ENCODE assay signal across 29 mouse cellular contexts in the genomic region with DNA sequence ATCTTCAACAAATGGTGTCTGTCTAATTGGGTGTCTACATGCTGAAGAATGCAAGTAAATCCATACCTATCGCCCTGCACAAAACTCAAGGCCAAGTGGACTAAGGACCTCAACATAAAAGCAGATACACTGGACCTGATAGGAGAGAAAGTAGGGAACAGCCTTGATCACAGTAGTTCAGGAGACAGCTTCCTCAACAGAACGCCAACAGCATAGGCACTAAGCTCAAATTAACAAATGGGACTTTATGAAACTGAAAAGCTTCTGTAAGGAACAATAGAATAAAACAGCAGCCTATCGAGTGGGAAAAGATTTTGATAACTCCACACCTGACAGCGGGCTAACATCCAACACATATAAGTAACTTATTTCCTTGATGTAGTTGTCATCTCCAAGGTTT. TPM values are rescaled to one million over a fixed set of nuclear protein-coding genes. Genes with fewer than 3 reads are reported as not detected.
"Had no signal": no experiment of that assay in that cellular context is flagged by ENCODE, and none has a peak within 500 bp of the region (broad histone marks: within the 10 kb centered on the region; RNA-seq: fewer than 3 reads in every experiment).

No protein-coding gene starts in this region.

- H3K4me3 ChIP-seq: embryonic facial prominence, embryonic 10.5 days; embryonic facial prominence, embryonic 12.5 days; embryonic facial prominence, embryonic 13.5 days; embryonic facial prominence, embryonic 15.5 days; erythroblast, embryonic 14.5 days; forebrain, embryonic 10.5 days; forebrain, embryonic 12.5 days; forebrain, embryonic 13.5 days; forebrain, embryonic 15.5 days; gastrocnemius, adult 2 months; heart, adult 2 months had no signal

- H3K27me3 ChIP-seq: embryonic facial prominence, embryonic 12.5 days; embryonic facial prominence, embryonic 13.5 days; embryonic facial prominence, embryonic 15.5 days; forebrain, embryonic 12.5 days; forebrain, embryonic 13.5 days; forebrain, embryonic 15.5 days had no signal

- H3K9me3 ChIP-seq: embryonic facial prominence, embryonic 10.5 days; embryonic facial prominence, embryonic 12.5 days; embryonic facial prominence, embryonic 13.5 days; embryonic facial prominence, embryonic 15.5 days; forebrain, embryonic 10.5 days; forebrain, embryonic 12.5 days; forebrain, embryonic 13.5 days; forebrain, embryonic 15.5 days had no signal

- DNase-seq: cerebellum, adult 2 months; cerebellum, adult 8-10 months; cerebellum, adult 9-10 months; cerebellum, adult 9-11 months; cerebellum, postnatal 10 days; cerebellum, postnatal 14 days; cerebellum, postnatal 25 days; cerebellum, postnatal 36 days; embryo, embryonic 11 days; forebrain, postnatal 0 days; gastrocnemius, adult 2 months; gastrocnemius, postnatal 10 days; gastrocnemius, postnatal 14 days; gastrocnemius, postnatal 25 days; gastrocnemius, postnatal 36 days; heart, adult 18-20 months; heart, adult 2 months had no signal

- H3K4me2 ChIP-seq: embryonic facial prominence, embryonic 12.5 days; embryonic facial prominence, embryonic 13.5 days; embryonic facial prominence, embryonic 15.5 days; forebrain, embryonic 12.5 days; forebrain, embryonic 13.5 days; forebrain, embryonic 15.5 days had no signal

- H3K4me1 ChIP-seq: embryonic facial prominence, embryonic 10.5 days; embryonic facial prominence, embryonic 12.5 days; embryonic facial prominence, embryonic 13.5 days; embryonic facial prominence, embryonic 15.5 days; forebrain, embryonic 10.5 days; forebrain, embryonic 12.5 days; forebrain, embryonic 13.5 days; forebrain, embryonic 15.5 days had no signal

- ATAC-seq: forebrain, embryonic 13.5 days; forebrain, embryonic 14.5 days; forebrain, embryonic 15.5 days; forebrain, embryonic 16.5 days; forebrain, postnatal 0 days had no signal

- H3K27ac ChIP-seq: embryonic facial prominence, embryonic 10.5 days; embryonic facial prominence, embryonic 12.5 days; embryonic facial prominence, embryonic 13.5 days; embryonic facial prominence, embryonic 15.5 days; forebrain, embryonic 10.5 days; forebrain, embryonic 12.5 days; forebrain, embryonic 13.5 days; forebrain, embryonic 15.5 days; gastrocnemius, adult 2 months; heart, adult 2 months had no signal

- H3K9ac ChIP-seq: embryonic facial prominence, embryonic 12.5 days; embryonic facial prominence, embryonic 13.5 days; embryonic facial prominence, embryonic 15.5 days; forebrain, embryonic 12.5 days; forebrain, embryonic 13.5 days; forebrain, embryonic 15.5 days; forebrain, postnatal 0 days had no signal

RNA-seq across cellular contexts. Expression of a gene that starts 51.5 kb away (rescaled TPM):
- total RNA-seq: granulocyte monocyte progenitor cell, adult 5-6 weeks had no signal
- polyA plus RNA-seq: erythroblast, embryonic 14.5 days had no signal
